Mouse (Mus musculus) CD4-positive, CD25-positive, alpha-beta regulatory T cell, adult 4 months (primary cell): Measurements from ENCODE around the gene Cops7b. TPM values are rescaled to one million over a fixed set of nuclear protein-coding genes. Genes with fewer than 3 reads are reported as not detected.
"Not testable (repeated sequence)": the region's sequence is repeated elsewhere in the genome, so short reads cannot be mapped to it uniquely, and the experiment has no call there.

Experiments
- ATAC-seq: one replicate; pipeline ENCODE4 v1.8.0; 2017
- polyA plus RNA-seq, 2 experiments: library from polyadenylated mRNA; unstranded; fragments of 100-300 nt; shearing (Covaris generic); gene quantifications; one replicate each; pipeline ENCODE4 v1.2.1; 2017

Cops7b gene
- polyA plus RNA-seq = 10 to 100 TPM; 16.9 to 20.0 TPM

- peak; percentile 91 for ATAC-seq
Observed at GRCm38 (mm10) chr1:86582451-86583096, at the start of gene Cops7b, which contains the start of gene Pde6d. Gene Cops7b (plus strand): TSS chr1:86582904. Gene Pde6d (minus strand): TSS chr1:86582629.

- ATAC-seq = no peak
Observed at GRCm38 (mm10) chr1:86533411-86534130, 49.1 kb upstream of the Cops7b start.

GRCm38 (mm10) chr1:86538383-86538782 lies 44.3 kb upstream of the Cops7b start:
- no peak for ATAC-seq

GRCm38 (mm10) chr1:86539583-86539982 lies 43.1 kb upstream of the Cops7b start:
- ATAC-seq = not testable (repeated sequence)

GRCm38 (mm10) chr1:86542584-86542983 lies 40.1 kb upstream of the Cops7b start:
- ATAC-seq = no peak

GRCm38 (mm10) chr1:86546797-86547196 lies 35.9 kb upstream of the Cops7b start:
- no peak for ATAC-seq

GRCm38 (mm10) chr1:86551299-86551698 lies 31.4 kb upstream of the Cops7b start:
- ATAC-seq = no peak

- ATAC-seq = no peak
Observed at GRCm38 (mm10) chr1:86551877-86552276, 30.8 kb upstream of the Cops7b start.

- no peak for ATAC-seq
Observed at GRCm38 (mm10) chr1:86555665-86556064, 27.0 kb upstream of the Cops7b start.

- ATAC-seq = no peak
Observed at GRCm38 (mm10) chr1:86557872-86558271, 24.8 kb upstream of the Cops7b start.

- no peak for ATAC-seq
Observed at GRCm38 (mm10) chr1:86559232-86559631, 23.5 kb upstream of the Cops7b start.

- ATAC-seq = no peak
Observed at GRCm38 (mm10) chr1:86562663-86563062, 20.0 kb upstream of the Cops7b start.

GRCm38 (mm10) chr1:86568409-86568808 lies 14.3 kb upstream of the Cops7b start:
- ATAC-seq = no peak

GRCm38 (mm10) chr1:86569292-86569860 lies 13.3 kb upstream of the Cops7b start:
- ATAC-seq = no peak

- ATAC-seq = no peak
Observed at GRCm38 (mm10) chr1:86571381-86571780, 11.3 kb upstream of the Cops7b start.

GRCm38 (mm10) chr1:86571941-86572340 lies 10.8 kb upstream of the Cops7b start:
- ATAC-seq = no peak

- ATAC-seq = no peak
Observed at GRCm38 (mm10) chr1:86580426-86580825, 2.3 kb upstream of the Cops7b start.

GRCm38 (mm10) chr1:86581692-86582450 lies 833 bp upstream of the Cops7b start:
- peak; percentile 71 for ATAC-seq

- no peak for ATAC-seq
Observed at GRCm38 (mm10) chr1:86583709-86584108, 1.0 kb downstream of the Cops7b start.

GRCm38 (mm10) chr1:86586992-86587391 lies 4.3 kb downstream of the Cops7b start:
- peak; percentile 21 for ATAC-seq

- ATAC-seq = no peak
Observed at GRCm38 (mm10) chr1:86594539-86594938, 11.8 kb downstream of the Cops7b start.

GRCm38 (mm10) chr1:86595315-86595714 lies 12.6 kb downstream of the Cops7b start:
- ATAC-seq = no peak

- no peak for ATAC-seq
Observed at GRCm38 (mm10) chr1:86596512-86596911, 13.8 kb downstream of the Cops7b start.
